Mouse (Mus musculus) Patski (cell line): ENCODE measurements at regions not wholly inside any gene's neighbourhood (a gene's known extent, or its start where the extent isn't known, plus 50 kb on each side); places are given as distances from the start of the nearest gene placed in this dataset.

Experiments
- ATAC-seq: fragments of 100-300 bp; one replicate; pipeline ENCODE4 v1.8.0; 2021
- CTCF ChIA-PET: fragments of 350-600 bp; sonication (Branson Sonifier 250); formaldehyde crosslinking; loops from one replicate; lab custom pipeline; 2022; ENCODE audit warnings: inconsistent platforms; lab: Charles Lee
- POLR2A ChIA-PET: fragments of 350-600 bp; sonication (Branson Sonifier 250); formaldehyde crosslinking; loops from one replicate; lab custom pipeline; 2022; ENCODE audit warnings: antibody characterized with exemption, inconsistent platforms; lab: Charles Lee
- DNase-seq: peaks from one replicate; pipeline ENCODE4 v3.0.0-alpha.2; 2011; ENCODE audit warnings: low read depth, low spot score
- H3K27me3 ChIP-seq: fragments of 371-371 bp; one replicate; pipeline ENCODE4 v1.5.1; 2021
- CTCF ChIP-seq: fragments of 100-300 bp; IDR thresholded peaks from one replicate; pipeline ENCODE4 v1.5.1; 2021
- in situ Hi-C: fragments of 300-500 bp; cut with MboI; formaldehyde crosslinking; loops from 3 replicates; pipeline ENCODE4 v1.11.1; 2018; ENCODE audit warnings: low pct_unique_long_range_greater_than_20kb, mixed read lengths

GRCm38 (mm10) chr11:25269936-25270540 is 940.5 kb downstream of the 5730522E02Rik start:
- DNase-seq (no peak), ATAC-seq (no peak)
- no peaks in the 10 kb centered on the region for H3K27me3 ChIP-seq
- POLR2A ChIA-PET = no interaction called here
- in situ Hi-C loops = no loop called here
- TF ChIP-seq CTCF = no peak
- CTCF ChIA-PET = interaction anchor here (0.8 kb wide), 1 partner anchor 10 kb away, joined by 3 read pairs; no protein-coding TSS in a partner anchor

- CTCF ChIA-PET = no interaction called here
- POLR2A ChIA-PET = no interaction called here
- ATAC-seq (no peak), DNase-seq (no peak)
- no peaks in the 10 kb centered on the region for H3K27me3 ChIP-seq
- TF ChIP-seq CTCF = no peak
- in situ Hi-C loops = no loop called here
These were observed 947.7 kb downstream of the 5730522E02Rik start for GRCm38 (mm10) chr11:25262906-25263305.

- no peak for ATAC-seq
- no peaks in the 10 kb centered on the region for H3K27me3 ChIP-seq
- CTCF ChIA-PET = no interaction called here
- POLR2A ChIA-PET = no interaction called here
- in situ Hi-C loops = no loop called here
- no peak for TF ChIP-seq CTCF
- no peak for DNase-seq
These were observed 950.9 kb downstream of the 5730522E02Rik start for GRCm38 (mm10) chr11:25259691-25260090.

- CTCF ChIA-PET = no interaction called here
- no peaks in the 10 kb centered on the region for H3K27me3 ChIP-seq
- POLR2A ChIA-PET = no interaction called here
- no peak for DNase-seq
- in situ Hi-C loops = no loop called here
- ATAC-seq = no peak
- no peak for TF ChIP-seq CTCF
These were observed 977.1 kb downstream of the 5730522E02Rik start for GRCm38 (mm10) chr11:25233360-25233890.
